Mouse (Mus musculus) kidney, embryonic 16.5 days (tissue): ENCODE data around the gene Ezr. TPM values are rescaled to one million over a fixed set of nuclear protein-coding genes. Genes with fewer than 3 reads are reported as not detected.

Experiments
- ATAC-seq: fragments of 200-750 bp; cut with Nextera tagmentation; 2 replicates; pipeline ENCODE4 v1.8.0; 2017; ENCODE audit warnings: moderate TSS enrichment; ENCODE audit not compliant: low FRiP score, low TSS enrichment
- H3K27ac ChIP-seq: fragments of 300-500 bp; sonication (generic); 2 replicates; pipeline ENCODE4 v1.5.1; 2014; ENCODE audit warnings: low read length
- H3K27me3 ChIP-seq: fragments of 300-500 bp; sonication (generic); 2 replicates; pipeline ENCODE4 v1.6.1; 2014; ENCODE audit warnings: low read length, control low read depth, mixed read lengths; ENCODE audit not compliant: insufficient read depth
- H3K36me3 ChIP-seq: fragments of 300-500 bp; sonication (generic); 2 replicates; pipeline ENCODE4 v1.6.1; 2014; ENCODE audit warnings: low read length, control low read depth, mixed read lengths; ENCODE audit not compliant: insufficient read depth
- H3K4me1 ChIP-seq: fragments of 300-500 bp; sonication (generic); 2 replicates; pipeline ENCODE4 v1.6.1; 2014; ENCODE audit warnings: low read length, control low read depth, mixed read lengths; ENCODE audit not compliant: insufficient read depth
- H3K4me2 ChIP-seq: fragments of 300-500 bp; sonication (generic); replicated peaks from 2 replicates; pipeline ENCODE4 v1.6.1; 2014; ENCODE audit warnings: low read depth, low read length
- H3K4me3 ChIP-seq: fragments of 300-500 bp; sonication (generic); 2 replicates; pipeline ENCODE4 v1.5.1; 2014; ENCODE audit warnings: mild to moderate bottlenecking, low read length
- H3K9ac ChIP-seq: fragments of 300-500 bp; sonication (generic); replicated peaks from 2 replicates; pipeline ENCODE4 v1.6.1; 2014; ENCODE audit warnings: low read length
- H3K9me3 ChIP-seq: fragments of 300-500 bp; sonication (generic); 2 replicates; pipeline ENCODE4 v1.6.1; 2016; ENCODE audit warnings: low read length, control low read depth
- whole genome bisulfite sequencing: fragments of 180-500 bp; shearing (Covaris S2); extraction: QIAGEN DNeasy Blood & Tissue Kit; methylation state at CpG from one replicate; pipeline ENCODE4 v1.1.7; 2014; 5-methylcytosine and 5-hydroxymethylcytosine counted together
- polyA plus RNA-seq: library from polyadenylated mRNA; unstranded; fragments of >200 nt; fragmentation: Nextera tagmentation; extraction: Ambion mirVana; gene quantifications from 2 replicates; pipeline ENCODE4 v1.2.1, GENCODE M21; 2015

Ezr gene
- polyA plus RNA-seq, 1 experiment from 2014 or later: 248 TPM

DNA sequence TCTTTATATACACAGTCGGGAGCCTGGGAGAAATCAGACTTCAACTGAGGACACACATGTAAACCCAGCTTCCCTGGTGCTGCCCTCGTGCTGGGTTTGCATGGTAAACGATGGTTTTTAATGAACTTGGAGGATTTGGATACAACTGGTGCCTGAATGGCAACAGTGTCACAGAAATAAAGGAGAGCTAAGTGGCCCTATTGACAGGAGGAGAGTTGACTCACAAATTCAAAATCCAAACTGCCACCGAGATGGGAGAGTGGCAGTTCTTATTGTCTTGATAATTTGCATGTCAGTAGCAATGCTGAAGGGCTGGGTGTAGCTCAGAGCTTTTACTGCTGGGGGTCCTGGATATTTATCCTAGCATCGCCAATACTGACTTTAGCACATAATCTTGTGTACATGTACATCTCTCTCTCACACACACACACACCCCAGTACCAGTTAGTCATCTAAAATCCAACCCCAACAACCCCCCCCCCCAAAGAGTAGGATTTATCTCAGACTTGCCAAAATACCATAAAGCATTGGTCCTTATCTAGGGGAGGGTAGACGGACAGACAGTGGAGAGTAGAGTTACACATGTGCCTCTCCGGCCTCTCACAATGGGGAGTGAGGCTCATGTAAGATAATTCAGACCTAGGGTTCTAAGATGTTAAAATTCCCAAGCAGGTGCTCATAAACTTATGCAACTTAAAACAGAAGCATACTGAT lies 18.9 kb downstream of the Ezr start:
- Histone ChIP-seq H3K4me1 (peaks cover 51% of the 10 kb centered on the region), H3K36me3 (no peaks in the 10 kb centered on the region; the same call in 1 of the 2 replicates), H3K27me3 (no peaks in the 10 kb centered on the region), H3K4me2 (no peak overlapping the region), H3K27ac (no peak overlapping the region), H3K9me3 (no peaks in the 10 kb centered on the region), H3K9ac (no peak overlapping the region), H3K4me3 (no peak overlapping the region)
- ATAC-seq: no peak
- WGBS: 52% methylated on average over 7 of the region's 7 CpGs

DNA sequence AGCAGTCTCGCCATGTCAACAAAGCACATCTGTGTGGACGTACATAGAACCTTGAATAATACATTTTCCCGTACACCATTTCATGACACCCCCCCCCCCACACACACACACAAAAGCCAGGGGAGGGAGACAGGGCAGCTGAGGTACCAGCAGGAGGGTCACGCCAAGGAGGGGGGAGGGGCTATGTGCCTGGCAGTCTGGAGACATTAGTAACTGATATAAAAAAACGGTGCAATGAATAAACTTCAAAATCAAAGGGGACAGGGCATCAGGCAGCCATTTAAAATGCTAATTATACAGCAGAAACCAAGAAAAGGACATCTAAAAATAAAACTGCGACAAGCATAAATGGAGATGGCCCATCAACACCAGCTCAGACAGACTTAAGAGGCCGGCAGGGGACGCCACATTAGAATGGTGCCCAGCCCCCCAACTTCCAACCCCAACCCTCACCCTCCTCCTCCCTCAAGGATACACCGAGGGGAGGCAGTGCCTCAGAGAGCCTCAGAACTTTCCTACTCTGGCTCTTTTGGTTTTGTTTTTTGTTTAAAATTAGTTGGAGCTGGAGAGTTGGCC lies 22.8 kb downstream of the Ezr start:
- 66% methylated on average over 9 of the region's 9 CpGs for WGBS
- Histone ChIP-seq H3K27ac (no peak overlapping the region), H3K36me3 (peaks cover 8% of the 10 kb centered on the region), H3K9me3 (no peaks in the 10 kb centered on the region), H3K4me1 (peaks cover 36% of the 10 kb centered on the region), H3K27me3 (no peaks in the 10 kb centered on the region), H3K9ac (no peak overlapping the region), H3K4me2 (no peak overlapping the region), H3K4me3 (no peak overlapping the region)
- no peak for ATAC-seq

DNA sequence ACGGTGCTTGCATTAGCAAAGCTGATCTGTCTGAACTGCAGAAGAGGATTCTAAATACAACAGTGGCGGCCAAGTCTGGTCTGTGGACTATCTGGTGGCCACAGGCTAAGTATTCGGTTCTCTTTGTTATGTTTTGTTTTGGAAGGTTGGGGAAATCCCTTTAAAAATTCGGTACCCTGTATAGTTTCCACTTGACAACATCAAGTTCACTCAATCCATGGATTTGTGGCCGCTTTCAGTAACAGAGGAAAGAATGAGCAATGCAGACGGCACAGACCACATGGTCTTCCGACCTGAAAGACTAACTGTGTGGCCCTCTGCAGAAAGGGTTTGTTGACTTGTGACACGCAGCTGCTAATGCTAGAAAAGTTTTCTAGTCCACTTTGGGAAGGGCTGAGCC lies 23.7 kb downstream of the Ezr start:
- Histone ChIP-seq H3K9ac (no peak overlapping the region), H3K27me3 (no peaks in the 10 kb centered on the region), H3K4me1 (peaks cover 28% of the 10 kb centered on the region), H3K4me2 (no peak overlapping the region), H3K4me3 (no peak overlapping the region), H3K36me3 (peaks cover 14% of the 10 kb centered on the region), H3K9me3 (no peaks in the 10 kb centered on the region), H3K27ac (no peak overlapping the region)
- ATAC-seq: no peak
- 66% methylated on average over 8 of the region's 8 CpGs for WGBS

DNA sequence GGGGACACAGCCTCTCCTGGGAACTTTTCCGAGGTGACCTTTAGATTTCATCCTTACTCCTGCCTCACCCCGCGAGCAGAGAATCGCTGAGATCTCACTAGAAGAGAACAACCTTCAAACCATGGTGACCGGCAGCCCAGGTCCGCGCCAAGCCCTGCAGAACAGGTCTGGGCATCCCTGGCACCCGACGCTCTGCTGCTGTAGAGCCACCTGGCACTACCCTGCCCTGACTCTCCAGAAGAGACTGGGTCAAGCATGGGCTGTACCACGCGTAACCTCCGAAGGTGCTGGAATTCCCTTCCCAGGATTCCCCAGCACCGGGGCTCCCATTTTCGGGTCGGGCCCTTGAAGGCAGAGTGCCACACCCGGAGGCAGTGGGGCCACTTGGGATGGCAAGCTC lies 24.7 kb downstream of the Ezr start:
- 89% methylated on average over 16 of the region's 16 CpGs for WGBS
- Histone ChIP-seq H3K4me2 (no peak overlapping the region), H3K4me3 (no peak overlapping the region), H3K27me3 (no peaks in the 10 kb centered on the region), H3K27ac (no peak overlapping the region), H3K9me3 (no peaks in the 10 kb centered on the region), H3K36me3 (peaks cover 20% of the 10 kb centered on the region), H3K9ac (no peak overlapping the region), H3K4me1 (peaks cover 26% of the 10 kb centered on the region)
- ATAC-seq: no peak

GRCm38 (mm10) chr17:6755873-6756272 lies 26.7 kb downstream of the Ezr start:
- ATAC-seq: peak; percentile 26
- H3K4me3 ChIP-seq: no peak overlapping the region

DNA sequence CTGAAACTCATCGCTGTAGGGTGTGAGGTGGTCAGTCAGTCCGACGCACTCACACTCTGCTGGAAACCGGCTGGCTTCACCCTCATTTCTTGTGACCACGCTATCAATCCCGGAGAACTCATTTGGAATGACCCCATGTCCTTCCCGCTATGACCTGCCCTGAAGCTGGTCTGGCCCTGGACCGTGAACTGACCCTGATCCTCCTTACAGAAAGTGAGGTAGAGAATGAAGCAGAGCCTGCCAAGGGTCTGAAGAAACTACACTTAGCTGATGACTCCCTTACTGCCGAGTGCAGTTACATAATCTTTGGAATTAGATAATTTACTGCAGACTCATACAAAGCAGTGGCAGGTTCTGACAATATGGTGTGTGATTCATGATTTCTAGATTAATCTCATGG lies 27.4 kb downstream of the Ezr start:
- Histone ChIP-seq H3K27me3 (no peaks in the 10 kb centered on the region), H3K9me3 (no peaks in the 10 kb centered on the region), H3K36me3 (peaks cover 41% of the 10 kb centered on the region), H3K4me1 (peaks cover 33% of the 10 kb centered on the region), H3K9ac (no peak overlapping the region), H3K4me3 (no peak overlapping the region), H3K27ac (peak overlapping the region; percentile 84), H3K4me2 (no peak overlapping the region)
- 53% methylated on average over 9 of the region's 9 CpGs for WGBS
- ATAC-seq: no peak

More at GRCm38 (mm10) chr17:6755873-6756272, 26.7 kb downstream of the Ezr start:
- no peaks in the 10 kb centered on the region for H3K27me3 ChIP-seq
- H3K36me3 ChIP-seq: peaks cover 36% of the 10 kb centered on the region
- WGBS: 73% methylated on average over 8 of the region's 8 CpGs
- peaks cover 33% of the 10 kb centered on the region for H3K4me1 ChIP-seq
- no peak overlapping the region for H3K4me2 ChIP-seq
- no peak overlapping the region for H3K9ac ChIP-seq
- no peaks in the 10 kb centered on the region for H3K9me3 ChIP-seq
- peak overlapping the region; percentile 84 for H3K27ac ChIP-seq

- Histone ChIP-seq H3K4me1 (peaks cover 40% of the 10 kb centered on the region), H3K27ac (no peak overlapping the region), H3K4me2 (no peak overlapping the region), H3K9me3 (no peaks in the 10 kb centered on the region), H3K36me3 (peaks cover 38% of the 10 kb centered on the region), H3K9ac (no peak overlapping the region), H3K27me3 (no peaks in the 10 kb centered on the region), H3K4me3 (no peak overlapping the region)
- 46% methylated on average over 7 of the region's 7 CpGs for WGBS
- no peak for ATAC-seq
Observed at GRCm38 (mm10) chr17:6752375-6752774, 30.2 kb downstream of the Ezr start.

DNA sequence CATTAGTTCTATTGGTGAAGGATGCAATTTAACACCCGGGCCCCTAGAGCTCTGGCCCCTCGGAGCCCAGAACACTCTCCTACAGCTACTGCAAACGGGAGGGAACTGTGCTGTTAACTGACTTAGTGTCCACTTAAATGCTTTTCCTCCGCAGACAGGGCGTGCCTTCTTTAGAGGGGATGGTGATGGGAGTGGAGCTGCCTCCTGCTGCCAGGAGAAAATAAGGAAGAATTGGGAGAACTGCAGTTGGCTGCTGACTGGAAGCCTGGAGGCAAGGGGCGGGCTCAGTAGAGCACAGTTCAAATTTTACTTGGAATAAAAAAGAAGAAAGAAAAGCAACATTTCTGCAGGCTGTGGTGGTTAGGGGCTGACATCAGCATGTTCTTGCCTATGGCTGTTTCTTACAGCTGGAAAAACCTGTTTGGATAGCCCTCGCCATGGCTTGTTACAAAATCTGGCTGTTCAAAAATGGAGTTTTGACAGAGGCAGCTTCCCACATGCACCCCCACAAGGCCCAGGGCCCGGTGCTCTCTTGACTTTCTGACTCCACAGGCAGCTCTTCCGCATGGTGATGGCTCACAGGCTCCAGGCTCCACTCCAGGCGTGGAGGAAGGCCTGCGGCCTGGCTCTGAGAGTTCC lies 31.2 kb downstream of the Ezr start:
- 71% methylated on average over 11 of the region's 11 CpGs for WGBS
- Histone ChIP-seq H3K4me3 (no peak overlapping the region), H3K27me3 (no peaks in the 10 kb centered on the region), H3K4me1 (peaks cover 43% of the 10 kb centered on the region), H3K27ac (no peak overlapping the region), H3K9ac (no peak overlapping the region), H3K36me3 (peaks cover 45% of the 10 kb centered on the region), H3K9me3 (no peaks in the 10 kb centered on the region), H3K4me2 (no peak overlapping the region)
- ATAC-seq: no peak

DNA sequence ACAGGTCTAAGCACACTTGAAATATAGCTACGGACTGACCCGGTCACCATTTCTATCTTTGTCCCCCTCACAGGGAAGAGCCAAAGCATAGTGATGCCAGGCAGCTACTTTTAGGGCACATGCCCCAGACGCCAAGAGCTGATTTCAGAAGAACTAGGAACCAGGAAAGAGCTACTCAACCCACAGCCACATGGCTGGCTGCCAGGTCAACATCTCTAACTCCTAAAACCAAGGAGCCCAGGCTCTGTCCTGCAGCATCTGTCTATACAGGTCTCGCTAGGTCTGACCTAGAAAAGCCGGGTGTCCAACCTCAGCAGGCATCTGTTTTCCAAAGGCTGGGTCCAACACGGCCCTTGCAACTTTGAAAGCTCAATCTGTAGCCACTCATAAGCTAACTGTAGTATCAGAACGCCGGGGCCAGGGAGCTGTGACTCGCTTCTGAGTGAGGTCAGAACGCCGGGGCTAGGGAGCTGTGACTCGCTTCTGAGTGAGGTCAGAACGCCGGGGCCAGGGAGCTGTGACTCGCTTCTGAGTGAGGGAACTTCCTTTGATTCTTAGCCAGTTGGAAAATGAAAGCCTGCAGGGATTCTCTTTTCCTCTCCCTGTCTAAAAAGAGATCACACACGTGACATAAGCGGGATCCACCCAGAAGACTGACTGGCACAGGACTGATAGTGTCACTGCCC lies 33.7 kb downstream of the Ezr start:
- peaks cover 39% of the 10 kb centered on the region for H3K36me3 ChIP-seq

More for the DNA sequence above, 33.7 kb downstream of the Ezr start:
- Histone ChIP-seq H3K27me3 (no peaks in the 10 kb centered on the region), H3K9ac (no peak overlapping the region), H3K27ac (no peak overlapping the region), H3K4me1 (peaks cover 56% of the 10 kb centered on the region), H3K9me3 (no peaks in the 10 kb centered on the region), H3K4me3 (no peak overlapping the region), H3K4me2 (no peak overlapping the region)
- WGBS: 76% methylated on average over 17 of the region's 17 CpGs
- ATAC-seq: no peak
